Mouse (Mus musculus) splenic B cell, adult 2 months (primary cell): ENCODE measurements around the gene Plpp2.

Source experiments
- DNase-seq: peaks from one replicate; pipeline ENCODE4 v3.0.0-alpha.2; 2011; ENCODE audit warnings: low read depth, low spot score
- H3K27me3 ChIP-seq: 2 replicates; pipeline ENCODE4 v1.6.1; 2012; ENCODE audit warnings: mild to moderate bottlenecking, low read length, moderate library complexity, mixed read lengths; ENCODE audit not compliant: control insufficient read depth, poor library complexity, insufficient read depth, severe bottlenecking
- H3K36me3 ChIP-seq: 2 replicates; pipeline ENCODE4 v1.6.1; 2012; ENCODE audit warnings: mild to moderate bottlenecking, low read length, moderate library complexity, mixed read lengths; ENCODE audit not compliant: control insufficient read depth, poor library complexity, insufficient read depth, severe bottlenecking

The Plpp2 gene

GRCm38 (mm10) chr10:79533126-79533911, at the start of gene Plpp2:
Plpp2 (minus strand) TSS chr10:79533796.
- H3K27me3 ChIP-seq = no peaks in the 10 kb centered on the region
- no peaks in the 10 kb centered on the region for H3K36me3 ChIP-seq
- DNase-seq = peak; percentile 68

GRCm38 (mm10) chr10:79581501-79581900, 47.9 kb upstream of the Plpp2 start:
- no peak for DNase-seq
- Histone ChIP-seq H3K27me3 (no peaks in the 10 kb centered on the region), H3K36me3 (no peaks in the 10 kb centered on the region)

- no peaks in the 10 kb centered on the region for H3K36me3 ChIP-seq
- no peaks in the 10 kb centered on the region for H3K27me3 ChIP-seq
- DNase-seq = peak; percentile 59
These were observed 47.2 kb upstream of the Plpp2 start for GRCm38 (mm10) chr10:79580811-79581210.

- no peak for DNase-seq
- H3K27me3 ChIP-seq = no peaks in the 10 kb centered on the region
- no peaks in the 10 kb centered on the region for H3K36me3 ChIP-seq
These were observed 46.8 kb upstream of the Plpp2 start for GRCm38 (mm10) chr10:79580356-79580755.

- H3K27me3 ChIP-seq = no peaks in the 10 kb centered on the region
- DNase-seq = no peak
- no peaks in the 10 kb centered on the region for H3K36me3 ChIP-seq
These were observed 46.2 kb upstream of the Plpp2 start for GRCm38 (mm10) chr10:79579781-79580180.

GRCm38 (mm10) chr10:79578891-79579290, 45.3 kb upstream of the Plpp2 start:
- Histone ChIP-seq H3K36me3 (no peaks in the 10 kb centered on the region), H3K27me3 (no peaks in the 10 kb centered on the region)
- no peak for DNase-seq

- H3K27me3 ChIP-seq = no peaks in the 10 kb centered on the region
- DNase-seq = no peak
- no peaks in the 10 kb centered on the region for H3K36me3 ChIP-seq
These were observed 44.7 kb upstream of the Plpp2 start for GRCm38 (mm10) chr10:79578276-79578675.

GRCm38 (mm10) chr10:79577376-79577775, 43.8 kb upstream of the Plpp2 start:
- no peaks in the 10 kb centered on the region for H3K36me3 ChIP-seq
- H3K27me3 ChIP-seq = no peaks in the 10 kb centered on the region
- DNase-seq = no peak

GRCm38 (mm10) chr10:79575754-79576153, 42.2 kb upstream of the Plpp2 start:
- Histone ChIP-seq H3K36me3 (no peaks in the 10 kb centered on the region), H3K27me3 (no peaks in the 10 kb centered on the region)
- no peak for DNase-seq

- H3K27me3 ChIP-seq = no peaks in the 10 kb centered on the region
- no peak for DNase-seq
- no peaks in the 10 kb centered on the region for H3K36me3 ChIP-seq
These were observed 41.2 kb upstream of the Plpp2 start for GRCm38 (mm10) chr10:79574796-79575195.

- no peaks in the 10 kb centered on the region for H3K27me3 ChIP-seq
- no peaks in the 10 kb centered on the region for H3K36me3 ChIP-seq
- DNase-seq = no peak
These were observed 40.8 kb upstream of the Plpp2 start for GRCm38 (mm10) chr10:79574350-79574749.

GRCm38 (mm10) chr10:79573611-79574010, 40.0 kb upstream of the Plpp2 start:
- Histone ChIP-seq H3K27me3 (no peaks in the 10 kb centered on the region), H3K36me3 (no peaks in the 10 kb centered on the region)
- DNase-seq = no peak

- no peak for DNase-seq
- Histone ChIP-seq H3K27me3 (no peaks in the 10 kb centered on the region; the same call in 1 of the 2 replicates), H3K36me3 (no peaks in the 10 kb centered on the region)
These were observed 37.7 kb upstream of the Plpp2 start for GRCm38 (mm10) chr10:79571314-79571713.

GRCm38 (mm10) chr10:79569921-79570320, 36.3 kb upstream of the Plpp2 start:
- Histone ChIP-seq H3K36me3 (no peaks in the 10 kb centered on the region), H3K27me3 (no peaks in the 10 kb centered on the region; the same call in 1 of the 2 replicates)
- no peak for DNase-seq

- Histone ChIP-seq H3K36me3 (no peaks in the 10 kb centered on the region), H3K27me3 (no peaks in the 10 kb centered on the region)
- no peak for DNase-seq
These were observed 26.1 kb upstream of the Plpp2 start for GRCm38 (mm10) chr10:79559716-79560115.

GRCm38 (mm10) chr10:79557496-79557895, 23.9 kb upstream of the Plpp2 start:
- no peaks in the 10 kb centered on the region for H3K27me3 ChIP-seq
- no peaks in the 10 kb centered on the region for H3K36me3 ChIP-seq
- DNase-seq = no peak
